Mouse (Mus musculus) embryonic fibroblast, embryonic 13.5 days (primary cell): ENCODE data around the gene Wasf3.

ENCODE experiments used
- CTCF ChIP-seq: IDR thresholded peaks from 2 replicates; pipeline ENCODE4 v1.5.1; 2011; ENCODE audit warnings: mild to moderate bottlenecking, control low read depth, low read length, moderate library complexity, borderline replicate concordance; ENCODE audit not compliant: insufficient read depth
- POLR2A ChIP-seq: IDR thresholded peaks from 2 replicates; pipeline ENCODE4 v1.6.1; 2011; ENCODE audit warnings: low read depth, mild to moderate bottlenecking, control low read depth, low read length, moderate library complexity

DNA sequence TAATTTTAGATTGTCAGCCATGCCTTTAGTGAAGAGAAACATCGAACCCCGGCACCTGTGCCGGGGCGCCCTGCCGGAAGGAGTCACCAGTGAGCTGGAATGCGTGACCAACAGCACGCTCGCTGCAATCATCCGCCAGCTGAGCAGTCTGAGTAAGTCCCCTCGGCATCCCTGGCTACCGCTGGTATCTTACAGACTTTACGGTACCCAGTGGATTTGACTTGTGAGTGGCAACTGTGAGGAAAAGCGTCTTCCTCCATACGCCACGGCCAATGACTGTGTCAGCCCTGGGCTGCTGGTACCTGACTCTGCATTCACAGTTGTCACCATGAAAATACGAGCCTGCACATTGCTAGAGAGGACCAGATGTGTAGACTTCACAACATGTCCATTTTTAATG is 50.5 kb downstream of the Wasf3 start:
- TF ChIP-seq CTCF (no peak), POLR2A (no peak)
